Mouse (Mus musculus) right cerebral cortex, adult 2 months (tissue): ENCODE data around the gene Ift43.

Source experiments
- DNase-seq, 2 experiments: peaks; one replicate each; pipeline ENCODE4 v3.0.0; 2021 to 2022; ENCODE audit warnings: low spot score in 2 of 2

Ift43 gene

GRCm38 (mm10) chr12:86129005-86129404 is 46.7 kb downstream of the Ift43 start:
- no peak for DNase-seq

- no peak for DNase-seq
These were observed 47.4 kb downstream of the Ift43 start for GRCm38 (mm10) chr12:86129696-86130095.

GRCm38 (mm10) chr12:86132799-86133198 is 50.5 kb downstream of the Ift43 start:
- DNase-seq = peak; percentile 69 to 86

- DNase-seq = no peak
These were observed 53.4 kb downstream of the Ift43 start for GRCm38 (mm10) chr12:86135691-86136090.

- no peak for DNase-seq
These were observed 56.4 kb downstream of the Ift43 start for GRCm38 (mm10) chr12:86138696-86139095.

GRCm38 (mm10) chr12:86142389-86142788 is 60.0 kb downstream of the Ift43 start:
- no peak for DNase-seq

- DNase-seq = no peak
These were observed 63.9 kb downstream of the Ift43 start for GRCm38 (mm10) chr12:86146246-86146645.

- no peak for DNase-seq
These were observed 65.9 kb downstream of the Ift43 start for GRCm38 (mm10) chr12:86148271-86148670.

- DNase-seq = no peak
These were observed 66.7 kb downstream of the Ift43 start for GRCm38 (mm10) chr12:86149087-86149486.

GRCm38 (mm10) chr12:86151941-86152340 is 69.6 kb downstream of the Ift43 start:
- no peak for DNase-seq

GRCm38 (mm10) chr12:86153213-86153957 is 71.0 kb downstream of the Ift43 start:
- DNase-seq = no peak

- no peak for DNase-seq
These were observed 72.8 kb downstream of the Ift43 start for GRCm38 (mm10) chr12:86155176-86155575.

- no peak for DNase-seq
These were observed 74.8 kb downstream of the Ift43 start for GRCm38 (mm10) chr12:86157166-86157565.

- DNase-seq = peak; percentile 47 to 49
These were observed 75.6 kb downstream of the Ift43 start for GRCm38 (mm10) chr12:86157894-86158444.

GRCm38 (mm10) chr12:86158689-86159483 is 76.5 kb downstream of the Ift43 start:
- peak; percentile 40 to 59 for DNase-seq

- no peak for DNase-seq
These were observed 79.1 kb downstream of the Ift43 start for GRCm38 (mm10) chr12:86161436-86161835.

- no peak for DNase-seq
These were observed 79.6 kb downstream of the Ift43 start for GRCm38 (mm10) chr12:86161942-86162341.

GRCm38 (mm10) chr12:86162890-86163816 is 80.8 kb downstream of the Ift43 start:
- peak; percentile 13 to 23 for DNase-seq

- DNase-seq = no peak
These were observed 83.9 kb downstream of the Ift43 start for GRCm38 (mm10) chr12:86166244-86166643.

- no peak for DNase-seq
These were observed 84.7 kb downstream of the Ift43 start for GRCm38 (mm10) chr12:86167075-86167474.

GRCm38 (mm10) chr12:86168712-86169111 is 86.4 kb downstream of the Ift43 start:
- DNase-seq = no peak

GRCm38 (mm10) chr12:86169195-86169594 is 86.9 kb downstream of the Ift43 start:
- no peak for DNase-seq
